Mouse (Mus musculus) right cerebral cortex, postnatal 25 days (tissue): ENCODE data around the gene Fabp1.

Experiments used
- DNase-seq: peaks from one replicate; pipeline ENCODE4 v3.0.0; 2022

Fabp1 gene

DNA sequence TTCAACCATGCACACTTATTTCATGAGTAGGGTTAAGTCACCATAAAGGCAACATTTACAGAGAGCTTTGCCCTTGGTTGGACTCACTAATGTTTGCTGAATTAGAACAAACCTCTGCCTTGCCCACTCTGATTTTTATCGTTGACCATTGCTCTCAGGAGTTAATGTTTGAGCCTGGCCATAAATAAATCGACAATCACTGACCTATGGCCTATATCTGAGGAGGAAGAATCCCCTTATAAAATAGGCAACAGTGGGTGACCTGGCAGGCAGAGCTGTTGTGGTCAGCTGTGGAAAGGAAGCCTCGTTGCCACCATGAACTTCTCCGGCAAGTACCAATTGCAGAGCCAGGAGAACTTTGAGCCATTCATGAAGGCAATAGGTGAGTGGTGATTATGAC, at the start of gene Fabp1:
Gene Fabp1 (plus strand): TSS at position 216 of the 400 bp plus-strand sequence.
- no peak for DNase-seq

DNA sequence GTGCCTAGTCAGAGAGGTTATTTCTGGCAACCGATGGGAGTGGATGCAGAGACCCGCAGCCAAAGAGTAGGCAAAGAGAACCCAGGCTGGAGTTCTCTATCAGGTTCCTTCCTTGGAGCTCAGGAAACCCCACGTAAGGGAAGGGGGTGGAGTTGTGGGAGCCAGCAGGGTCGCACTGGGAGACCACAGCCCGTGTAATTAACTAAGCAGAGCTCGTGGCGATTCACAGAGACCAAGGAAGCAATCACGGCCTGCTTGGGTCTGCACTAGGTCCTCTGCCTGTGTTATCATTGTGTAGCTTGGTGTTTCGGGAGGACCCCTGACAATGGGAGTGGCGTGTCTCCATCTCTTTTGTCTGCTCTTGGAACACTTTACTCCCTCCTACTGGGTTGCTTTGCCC, 48.5 kb upstream of the Fabp1 start:
- no peak for DNase-seq

DNA sequence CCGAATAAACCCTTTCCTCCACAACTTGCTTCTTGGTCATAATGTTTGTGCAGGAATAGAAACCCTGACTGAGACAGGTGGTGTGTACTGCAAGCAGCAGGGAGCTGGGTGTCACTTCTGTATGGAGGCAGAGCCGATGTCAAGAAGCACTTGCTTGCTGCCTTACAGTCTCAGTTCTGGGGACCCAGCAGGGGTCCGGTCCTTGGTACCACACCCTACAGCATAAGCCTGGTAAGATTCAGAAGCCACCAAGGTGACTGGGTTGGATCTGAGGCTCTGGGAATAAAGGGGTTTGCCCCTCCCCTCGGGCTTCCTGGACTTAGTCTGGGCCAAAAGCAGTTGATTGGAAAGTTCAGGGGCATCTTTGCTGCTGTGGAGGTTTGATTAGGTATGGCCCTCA, 46.1 kb upstream of the Fabp1 start:
- DNase-seq, result no peak

DNA sequence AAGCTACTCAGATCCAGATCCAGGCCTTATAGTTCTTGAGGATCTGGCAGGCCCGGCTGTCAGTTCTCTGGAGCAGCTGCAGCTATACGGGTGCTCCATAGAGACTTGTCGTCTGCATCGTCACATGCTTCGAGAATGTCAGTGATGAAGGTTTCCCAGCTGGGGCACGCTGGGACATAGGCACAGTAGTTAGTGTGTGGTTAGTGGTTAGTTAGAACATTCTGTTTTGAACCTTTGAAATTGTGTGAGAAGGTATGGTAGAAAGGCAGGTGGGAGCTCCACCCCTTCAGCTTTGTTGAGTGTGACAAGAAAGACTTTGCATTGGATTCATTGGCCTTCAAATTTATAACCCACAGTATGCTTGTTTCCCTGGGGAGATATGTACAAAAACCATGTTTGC, 44.8 kb upstream of the Fabp1 start:
- no peak for DNase-seq

DNA sequence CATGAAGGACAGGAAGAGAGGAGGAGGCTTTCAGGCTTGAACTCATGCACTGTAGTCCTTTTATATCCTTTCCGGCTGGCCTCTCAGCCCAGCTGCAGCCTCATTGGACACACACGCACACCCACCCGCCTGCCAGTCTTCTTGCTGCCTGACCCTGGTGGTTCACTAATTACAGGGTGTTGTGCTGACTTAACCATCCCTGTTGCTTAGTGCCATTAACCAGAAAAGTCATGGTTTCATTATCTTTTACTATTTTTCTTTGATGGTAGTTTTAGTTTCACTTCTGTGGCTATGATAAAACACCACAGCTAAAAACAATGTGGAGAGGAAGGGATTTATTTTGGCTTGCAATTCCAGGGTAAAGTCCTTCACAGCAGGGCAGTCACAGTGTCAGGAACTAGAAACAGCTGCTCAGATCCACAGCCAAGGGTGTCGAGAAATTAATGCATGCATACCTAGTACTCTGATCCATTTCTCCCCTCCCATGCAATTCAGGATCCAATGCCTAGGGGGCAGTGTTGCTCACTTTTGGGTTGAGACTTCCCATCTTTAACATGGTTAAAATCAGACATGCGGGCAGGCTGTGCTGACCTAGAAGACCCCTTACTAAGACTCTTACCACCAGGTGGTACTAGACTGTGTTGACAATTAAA, 42.8 kb upstream of the Fabp1 start:
- no peak for DNase-seq

DNA sequence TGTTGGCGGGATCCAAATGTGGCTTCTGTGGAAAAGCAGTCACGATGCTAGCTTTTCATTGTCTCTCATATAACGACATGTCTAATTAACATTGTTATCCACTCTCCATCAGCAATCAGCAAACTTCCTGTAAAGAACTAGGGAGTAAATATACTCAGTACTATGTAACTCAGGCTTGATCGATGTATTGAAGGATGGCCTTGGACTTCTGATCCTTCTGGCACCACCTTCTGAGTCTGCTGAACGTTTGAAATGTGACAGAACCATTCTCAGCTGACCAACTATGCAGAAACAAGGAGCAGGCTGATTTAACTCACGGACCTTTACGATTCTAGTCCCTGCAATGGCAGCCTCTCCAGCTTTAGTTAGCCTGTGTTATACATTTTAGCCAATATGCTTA, 38.3 kb upstream of the Fabp1 start:
- no peak for DNase-seq

DNA sequence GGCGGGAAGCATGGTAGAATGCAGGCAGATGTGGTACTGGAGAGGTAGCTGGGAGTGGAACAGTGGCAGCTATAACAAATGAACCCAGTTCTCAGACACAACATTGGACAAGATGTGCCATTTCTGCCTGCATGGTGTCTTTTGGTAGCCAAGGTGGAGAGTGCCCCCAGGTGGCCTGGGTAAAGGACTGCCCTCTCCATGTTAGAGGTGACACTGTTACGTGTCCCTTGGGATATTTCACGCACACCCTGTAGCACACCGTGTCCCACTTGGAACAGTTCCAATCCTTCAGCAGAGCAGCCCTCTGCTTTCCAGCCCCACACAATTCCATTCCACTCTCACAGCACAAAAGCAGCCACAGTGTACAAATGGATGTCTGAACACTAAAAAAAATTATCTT, 37.4 kb upstream of the Fabp1 start:
- no peak for DNase-seq

DNA sequence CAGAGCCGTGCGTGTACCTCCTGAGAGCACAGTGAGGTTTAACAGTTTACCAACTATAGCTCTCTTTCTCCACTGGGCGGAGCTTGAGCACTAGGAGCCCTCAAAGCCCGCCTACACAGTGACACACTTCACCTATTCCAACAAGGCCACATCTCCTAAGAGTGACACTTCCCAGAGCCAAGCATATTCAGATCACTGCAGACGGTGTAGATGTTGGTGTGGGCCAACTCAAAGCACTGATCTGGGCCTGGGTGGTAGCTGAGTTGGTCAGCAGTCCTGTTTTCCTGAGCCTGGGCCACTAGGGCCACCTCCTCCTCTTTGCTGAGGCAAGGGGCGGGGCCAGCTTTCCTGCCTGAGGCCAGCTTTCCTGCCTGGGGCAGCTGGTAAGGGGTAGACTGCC, 35.2 kb upstream of the Fabp1 start:
- DNase-seq, result no peak

DNA sequence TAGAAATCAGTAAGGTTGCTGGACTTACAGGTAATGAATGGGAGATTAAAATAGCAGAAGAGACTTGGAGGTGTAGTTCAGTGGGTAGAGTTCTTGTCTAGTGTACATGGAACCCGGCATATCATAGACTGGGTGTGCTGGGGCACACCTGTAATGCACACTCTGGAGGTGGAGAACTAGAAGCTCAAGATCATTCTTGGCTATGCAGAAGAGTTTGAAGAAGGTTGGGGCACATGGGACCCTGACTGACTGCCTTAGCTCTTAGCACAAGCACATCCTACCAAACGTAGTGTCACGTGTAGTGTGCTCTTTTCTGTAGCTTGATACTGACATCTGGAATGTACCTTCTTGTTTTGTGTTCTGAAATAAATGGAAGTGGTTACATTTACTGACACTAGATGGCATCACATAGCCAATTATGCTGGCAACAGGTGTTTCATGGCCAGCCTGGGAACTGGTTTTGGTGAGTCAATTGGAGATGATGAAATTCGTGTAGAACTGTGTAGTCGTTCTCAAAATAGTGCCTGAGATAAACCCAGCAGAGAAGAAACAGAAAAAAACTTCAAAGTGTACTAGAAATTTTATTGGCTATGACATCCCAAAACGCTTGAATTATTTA, 33.0 kb upstream of the Fabp1 start:
- DNase-seq, result no peak

DNA sequence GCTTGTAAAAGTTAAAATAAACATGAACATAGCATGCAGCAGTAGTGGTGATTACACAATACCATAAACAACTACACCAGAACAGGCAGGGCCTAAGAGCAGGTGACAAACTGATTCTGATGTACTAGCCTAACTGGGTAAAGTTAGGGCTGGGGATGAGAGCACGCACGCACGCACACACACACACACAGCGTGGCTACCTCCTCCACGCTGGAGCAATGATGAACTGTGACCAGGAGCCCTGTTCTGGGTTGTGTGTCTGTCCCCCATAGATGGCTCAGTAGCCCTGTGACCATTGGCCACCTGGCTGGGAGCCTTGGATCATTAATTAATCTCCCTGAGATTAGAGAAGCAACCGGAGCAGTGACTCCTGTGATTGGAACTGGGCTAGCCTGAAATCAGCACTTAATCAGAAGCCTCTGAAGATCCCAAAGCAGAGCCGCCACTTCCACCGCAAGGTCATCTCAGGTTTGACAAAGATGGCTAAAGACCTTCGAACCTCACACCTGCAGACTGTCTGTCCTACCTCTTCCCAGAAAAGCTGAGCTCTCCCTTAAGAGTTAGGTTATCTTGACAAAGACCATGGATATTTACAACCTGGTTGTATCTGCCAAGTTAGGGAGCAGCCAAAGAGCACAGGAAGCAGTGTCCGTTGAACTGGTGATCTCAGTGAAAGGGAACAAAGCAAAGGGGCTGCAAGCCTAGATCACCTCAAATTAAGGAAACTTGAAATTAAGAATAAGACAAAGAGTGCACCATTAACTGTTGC, 26.6 kb upstream of the Fabp1 start:
- no peak for DNase-seq

DNA sequence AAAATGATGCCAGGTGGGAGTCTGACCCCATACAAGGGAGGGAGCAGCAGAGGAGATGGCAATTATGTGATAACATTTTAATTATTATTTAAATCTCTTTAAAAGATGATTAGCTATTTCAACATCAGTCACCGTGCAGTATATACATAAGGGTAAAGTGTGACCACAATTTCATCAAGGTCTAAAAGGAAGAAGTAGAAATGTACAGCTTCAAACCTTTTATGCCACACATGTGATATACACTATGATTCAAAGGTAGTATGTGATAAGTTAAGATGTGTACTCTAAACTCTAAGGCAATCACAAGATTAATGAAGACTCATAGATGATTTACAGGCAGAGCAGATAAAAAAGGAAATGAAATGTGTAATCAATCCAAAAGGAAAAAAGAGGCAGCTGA, 19.0 kb upstream of the Fabp1 start:
- no peak for DNase-seq

DNA sequence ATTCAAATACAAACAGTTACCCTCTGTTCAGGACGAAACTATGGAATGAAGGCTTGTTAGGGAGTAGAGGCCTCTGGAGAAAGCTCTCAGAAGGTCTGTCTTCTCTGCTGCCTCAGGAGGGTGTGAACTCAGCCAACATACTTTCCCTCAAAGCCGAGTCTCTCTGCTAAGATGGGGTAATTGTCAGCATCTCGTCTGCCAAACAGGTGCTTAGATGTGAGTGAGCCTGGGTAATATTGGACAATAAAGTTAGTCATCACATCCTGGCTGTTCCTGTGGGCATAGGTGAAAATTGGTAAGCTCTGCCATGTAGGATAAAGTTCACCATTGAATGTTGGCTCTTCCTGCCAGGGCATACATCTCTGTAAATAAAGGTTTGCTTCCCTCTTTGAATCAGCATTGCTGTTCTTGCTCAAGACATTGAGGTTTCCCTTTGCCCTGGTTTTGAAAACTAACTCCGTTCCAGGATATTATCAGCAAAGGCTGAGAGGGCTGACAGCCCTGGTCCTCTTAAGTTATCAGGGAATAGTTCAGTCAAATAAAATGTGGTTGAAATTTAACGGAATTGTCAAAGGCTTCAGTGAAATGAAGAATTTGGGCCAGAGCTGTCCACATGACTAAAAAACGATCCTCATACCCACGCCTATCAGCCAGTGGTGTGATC, 14.6 kb upstream of the Fabp1 start:
- DNase-seq, result no peak

DNA sequence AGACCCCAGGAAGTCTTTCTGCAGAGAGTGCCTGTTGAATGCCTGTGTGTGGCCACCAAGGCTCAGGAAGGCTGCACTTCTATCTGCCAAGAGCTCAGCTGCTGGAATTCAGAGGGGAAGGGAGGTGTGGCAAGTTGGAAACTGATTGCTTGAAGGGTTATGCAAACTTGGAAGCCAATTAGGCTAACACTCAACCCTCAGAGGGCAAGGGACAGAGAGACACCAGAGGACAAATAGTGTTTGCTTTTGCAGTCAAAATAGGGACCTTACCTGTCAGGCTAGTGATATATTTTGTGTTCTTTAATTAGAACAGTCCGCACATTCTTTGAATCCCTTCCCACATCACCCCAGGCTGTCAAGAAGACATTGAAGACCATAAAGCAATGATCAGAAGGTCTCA, 10.0 kb upstream of the Fabp1 start:
- no peak for DNase-seq

DNA sequence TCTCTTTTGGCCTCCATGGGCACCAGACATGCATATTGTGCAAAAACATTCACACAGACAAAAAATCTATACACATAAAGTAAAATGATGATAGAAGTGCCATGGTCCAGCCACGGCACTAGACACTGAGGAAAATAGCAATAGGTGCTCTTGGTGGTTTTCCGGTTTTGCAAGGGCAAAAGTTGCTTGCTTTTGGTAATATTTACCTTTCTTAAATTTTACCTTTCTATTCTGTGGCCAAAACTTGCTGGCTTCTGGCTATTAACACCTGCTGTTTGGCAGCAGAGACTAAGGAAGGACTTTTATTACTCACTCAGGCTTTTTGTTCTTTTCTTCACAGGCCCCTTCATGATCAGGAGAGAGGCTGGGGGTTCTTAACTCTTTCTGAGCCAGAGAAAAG, 9.1 kb upstream of the Fabp1 start:
- DNase-seq, result no peak

DNA sequence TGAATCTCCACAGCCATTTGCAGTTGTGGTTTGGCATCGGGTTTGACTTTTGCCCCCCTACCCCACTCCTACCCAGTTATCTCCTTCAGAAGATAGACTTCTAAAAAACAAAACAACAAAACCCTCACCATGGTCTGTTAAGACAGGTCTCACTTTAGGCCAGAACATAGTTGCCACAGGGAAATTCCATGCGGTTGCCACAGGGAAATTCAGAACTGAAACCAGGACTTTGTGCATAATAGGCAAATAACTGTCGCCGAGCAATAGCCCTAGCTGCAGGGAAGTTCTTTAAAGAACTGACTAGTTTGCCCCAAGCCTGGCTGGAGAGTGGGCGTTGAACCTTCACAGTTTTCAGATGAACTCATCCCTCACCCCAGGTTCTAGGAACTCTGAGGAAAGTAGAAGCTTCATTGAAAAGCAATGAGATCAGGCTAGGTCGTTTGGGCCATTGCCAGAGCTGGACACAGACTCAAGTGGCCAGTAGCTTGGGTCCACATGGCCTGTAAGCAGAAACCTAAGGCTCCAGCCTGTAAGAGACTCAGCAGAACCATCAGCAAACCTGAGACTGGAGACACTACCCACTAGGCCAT, 6.4 kb upstream of the Fabp1 start:
- DNase-seq, result no peak

DNA sequence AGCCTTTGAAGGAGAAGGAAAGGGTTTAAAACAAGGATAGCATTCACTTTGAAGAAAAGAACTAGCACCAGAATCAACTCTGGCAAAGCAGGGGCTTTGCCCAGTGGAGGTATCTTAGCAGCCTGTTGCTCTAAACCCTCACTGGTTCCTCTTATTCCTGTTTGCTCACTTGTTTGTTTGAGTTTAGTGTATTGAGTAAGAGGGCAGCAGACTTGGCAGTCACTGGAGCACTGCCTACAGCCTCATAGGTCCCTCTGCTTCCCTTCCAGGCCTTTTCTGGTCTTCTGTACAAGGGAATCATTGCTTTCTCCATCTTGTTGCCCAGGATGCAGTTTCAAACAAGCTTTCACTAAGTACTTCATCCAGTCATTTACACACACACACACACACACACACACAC, 3.5 kb upstream of the Fabp1 start:
- no peak for DNase-seq

DNA sequence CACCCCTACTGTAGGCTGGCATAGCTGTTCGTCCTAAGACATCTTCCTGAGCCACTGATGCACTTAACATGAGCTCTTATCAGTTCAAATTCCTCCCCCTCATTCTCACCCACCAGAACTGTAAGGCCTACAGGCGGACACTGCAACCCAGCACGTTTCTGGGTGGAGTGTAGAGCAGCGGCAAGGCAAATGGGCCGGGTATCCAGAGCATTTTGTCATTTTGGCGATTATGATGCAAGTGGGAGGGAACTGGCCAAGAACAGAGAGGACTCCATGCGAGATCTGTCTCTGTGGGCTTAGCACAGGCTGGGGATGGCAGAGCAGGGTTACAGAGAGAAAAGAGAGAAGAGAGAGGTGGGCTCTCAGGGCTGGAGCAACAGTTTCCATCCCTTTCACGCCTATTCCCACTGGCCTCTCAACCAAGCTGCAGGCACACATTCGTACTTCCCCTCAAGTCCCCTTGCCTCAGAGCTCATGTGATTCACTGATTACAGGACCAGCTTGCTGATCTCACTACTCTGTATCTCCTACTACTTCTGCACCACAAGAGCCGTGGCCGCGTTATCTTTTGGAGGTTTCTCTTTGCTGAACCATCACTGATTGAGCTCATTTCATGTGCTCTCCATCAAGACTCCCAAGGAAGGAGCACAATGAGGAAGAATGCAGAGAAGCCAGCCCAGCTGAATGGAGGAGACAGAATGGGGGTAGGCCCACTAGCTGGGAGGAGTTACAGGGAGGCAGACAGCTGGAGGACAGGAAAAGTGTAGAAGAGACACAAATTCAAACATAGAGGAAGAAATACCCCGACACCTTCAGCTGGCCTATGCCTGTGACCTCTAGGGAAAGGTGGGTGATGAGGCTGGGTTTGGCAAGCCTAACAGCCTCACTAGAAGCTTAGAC, 1.7 kb upstream of the Fabp1 start:
- DNase-seq, result no peak

DNA sequence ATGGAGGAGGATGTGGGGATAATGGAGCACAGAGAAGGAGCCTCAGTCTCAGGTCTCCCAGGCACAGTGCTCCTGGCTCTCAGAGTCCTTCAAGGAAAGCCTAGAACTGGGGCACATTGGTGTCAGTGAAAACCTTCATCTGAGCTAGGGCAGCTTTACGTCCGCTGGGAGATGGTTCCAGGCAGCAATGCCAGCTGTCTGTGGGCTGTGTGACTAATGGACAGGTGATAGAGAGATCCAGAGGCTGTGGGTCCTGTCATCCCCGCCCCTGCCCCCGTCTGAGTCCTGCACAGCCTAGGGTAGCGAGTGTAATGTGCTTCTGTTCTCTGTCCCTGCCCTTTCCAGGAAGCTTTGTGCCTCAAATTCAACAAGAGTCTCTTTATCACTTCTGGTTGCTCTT, 2.3 kb downstream of the Fabp1 start:
- no peak for DNase-seq

DNA sequence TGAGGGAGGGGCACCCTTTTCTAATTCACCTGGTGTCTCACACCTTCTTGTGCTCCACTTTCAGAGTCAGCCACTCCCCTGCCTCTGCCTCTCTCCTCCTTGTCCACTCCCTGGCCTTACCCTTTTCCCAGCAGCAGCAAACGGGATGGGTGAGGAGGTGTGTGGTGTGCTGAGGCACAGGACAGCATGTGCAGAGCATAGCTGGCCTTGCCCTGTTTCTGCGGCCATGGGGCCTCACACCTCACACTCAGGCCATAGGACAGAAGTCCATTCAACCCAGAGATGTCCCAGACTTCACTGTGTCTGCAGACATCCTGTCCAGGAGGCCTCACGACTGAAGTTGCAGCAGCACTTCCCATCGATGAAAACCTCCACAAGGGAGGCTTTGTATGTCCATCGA, 4.0 kb downstream of the Fabp1 start:
- no peak for DNase-seq

DNA sequence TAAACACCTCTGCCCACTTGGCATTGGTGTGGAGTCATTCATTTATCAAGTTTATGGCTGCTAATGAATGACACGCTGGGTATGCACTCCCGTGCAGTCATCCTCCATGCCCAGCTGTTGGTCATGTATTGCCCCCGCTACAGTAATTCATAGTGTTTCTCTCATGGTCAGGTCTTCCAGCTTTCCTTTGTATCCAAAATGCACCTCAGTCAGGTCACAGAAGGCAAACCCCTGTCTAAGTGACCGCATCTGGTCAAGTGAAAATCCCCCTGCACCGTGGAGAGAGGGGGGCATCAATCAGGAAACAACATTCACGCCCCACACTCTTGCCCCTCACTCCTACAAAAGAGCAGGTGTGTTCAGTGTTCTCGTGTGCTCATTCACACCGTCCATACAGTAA, 4.5 kb downstream of the Fabp1 start:
- no peak for DNase-seq

DNA sequence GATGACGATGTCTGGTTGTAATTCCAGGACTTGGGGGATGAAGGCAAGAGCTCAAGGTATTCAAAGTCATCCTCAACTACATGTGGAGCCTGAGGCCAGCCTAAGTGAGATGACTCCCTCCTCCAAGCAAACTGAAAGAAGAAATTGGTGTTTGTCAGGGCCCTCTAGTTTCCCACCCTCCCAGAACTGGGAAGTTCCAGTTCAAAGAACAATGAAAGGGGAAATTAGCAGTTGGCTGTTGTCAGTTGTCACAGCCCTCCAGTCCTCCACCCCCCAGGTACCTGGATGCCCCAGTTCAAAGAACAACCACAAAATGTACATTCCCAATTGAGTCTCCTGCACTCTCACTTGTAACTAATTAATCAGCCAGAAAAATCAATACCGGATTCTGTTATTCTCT, 9.1 kb downstream of the Fabp1 start:
- no peak for DNase-seq

DNA sequence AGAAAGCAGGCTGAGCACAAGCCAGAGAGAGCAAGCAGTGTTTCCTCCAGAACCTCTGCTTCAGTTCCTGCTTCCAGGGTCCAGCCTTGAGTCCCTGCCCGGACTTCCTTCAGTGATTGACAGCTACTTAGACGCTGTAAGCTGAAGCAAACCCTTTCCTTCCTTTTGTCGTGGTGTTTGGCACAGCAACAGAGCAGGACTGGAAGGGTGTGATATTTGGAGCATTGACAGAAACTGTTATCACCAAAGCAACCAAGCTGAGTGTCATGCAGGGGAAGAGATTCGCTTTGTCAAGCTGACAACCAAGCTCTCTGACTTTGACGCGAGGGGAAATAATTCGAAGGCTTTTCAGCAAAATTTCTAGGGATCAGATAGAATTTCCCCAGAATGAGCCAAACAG, 12.3 kb downstream of the Fabp1 start:
- no peak for DNase-seq

DNA sequence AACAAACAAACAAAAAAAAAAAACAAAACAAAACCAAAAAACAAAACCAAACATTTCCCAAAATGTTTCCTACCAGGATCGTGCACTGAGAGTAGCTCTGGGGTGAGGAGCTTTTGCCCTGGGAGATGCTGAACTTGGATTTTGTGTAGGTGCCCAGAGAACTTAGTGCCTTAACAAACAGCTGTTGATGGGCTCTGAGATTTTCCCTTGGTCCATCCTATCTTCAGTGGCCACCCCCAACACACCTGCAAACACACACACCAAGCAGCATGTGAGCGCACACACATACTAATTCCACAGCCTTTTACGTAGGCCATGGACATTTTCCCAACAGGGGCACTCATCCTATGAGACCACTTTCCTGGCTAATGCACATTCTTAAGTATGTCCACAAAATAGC, 12.8 kb downstream of the Fabp1 start:
- DNase-seq, result no peak
